Mouse (Mus musculus): Measurements from ENCODE around the gene Peli2.

Peli2 gene

DNA sequence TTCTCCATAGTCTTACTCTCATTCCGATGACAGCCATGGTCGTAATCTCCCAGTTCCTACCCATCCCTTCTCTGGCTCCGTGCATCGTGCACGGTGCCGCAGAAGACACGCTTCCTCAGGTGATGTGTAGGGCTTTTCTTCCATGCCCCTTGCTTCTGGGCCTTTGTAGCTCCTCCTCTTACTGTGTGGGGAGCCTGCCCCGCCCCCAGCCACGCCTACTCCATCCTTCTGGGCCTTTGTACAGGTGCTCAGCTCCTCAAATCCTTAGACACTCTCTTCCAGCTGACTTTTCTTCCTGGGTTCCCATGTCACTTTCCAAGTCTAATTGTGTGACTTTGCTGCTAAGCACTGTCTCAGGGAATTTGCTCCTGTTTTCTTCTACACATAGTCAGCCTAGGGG lies 28.7 kb downstream of the Peli2 start:
- intact Hi-C loops (cut with DNase I) = loop anchor here (5.0 kb wide), 1 partner anchor 397 kb away; no protein-coding TSS in a partner anchor

- intact Hi-C loops (cut with DNase I) = no loop called here
Measured at GRCm38 (mm10) chr14:48150903-48151302, 30.3 kb downstream of the Peli2 start.

GRCm38 (mm10) chr14:48151554-48151953 lies 30.9 kb downstream of the Peli2 start:
- intact Hi-C loops (cut with DNase I) = no loop called here

GRCm38 (mm10) chr14:48153064-48153463 lies 32.4 kb downstream of the Peli2 start:
- intact Hi-C loops (cut with DNase I) = no loop called here

GRCm38 (mm10) chr14:48153865-48154511 lies 33.4 kb downstream of the Peli2 start:
- intact Hi-C loops (cut with DNase I) = no loop called here

GRCm38 (mm10) chr14:48154641-48155040 lies 34.0 kb downstream of the Peli2 start:
- intact Hi-C loops (cut with DNase I) = no loop called here

- intact Hi-C loops (cut with DNase I) = no loop called here
Measured at GRCm38 (mm10) chr14:48155153-48155552, 34.5 kb downstream of the Peli2 start.

GRCm38 (mm10) chr14:48157085-48157484 lies 36.5 kb downstream of the Peli2 start:
- intact Hi-C loops (cut with DNase I) = no loop called here

GRCm38 (mm10) chr14:48157835-48158234 lies 37.2 kb downstream of the Peli2 start:
- intact Hi-C loops (cut with DNase I) = no loop called here

- intact Hi-C loops (cut with DNase I) = no loop called here
Measured at GRCm38 (mm10) chr14:48159401-48159800, 38.8 kb downstream of the Peli2 start.

- intact Hi-C loops (cut with DNase I) = no loop called here
Measured at GRCm38 (mm10) chr14:48162446-48162845, 41.8 kb downstream of the Peli2 start.

DNA sequence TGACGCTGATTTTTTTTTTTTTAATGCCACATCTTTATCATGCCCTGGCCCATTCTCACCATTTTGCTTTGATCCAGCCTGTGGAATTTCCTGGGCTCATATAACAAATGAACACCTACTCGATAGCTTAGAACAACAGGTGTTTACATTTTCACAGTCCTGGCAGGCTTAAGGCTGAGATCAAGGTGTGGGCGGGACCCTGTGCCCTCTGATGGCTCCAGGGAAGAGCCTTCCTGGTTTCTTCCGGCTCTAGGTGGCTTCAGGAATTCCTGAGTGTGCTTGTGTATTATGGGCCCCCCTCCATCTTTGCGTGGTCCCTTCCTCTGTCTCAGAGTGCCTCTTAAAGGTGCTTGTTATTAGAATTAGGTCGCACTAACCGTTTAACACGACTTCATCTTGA lies 44.3 kb downstream of the Peli2 start:
- intact Hi-C loops (cut with DNase I) = no loop called here

DNA sequence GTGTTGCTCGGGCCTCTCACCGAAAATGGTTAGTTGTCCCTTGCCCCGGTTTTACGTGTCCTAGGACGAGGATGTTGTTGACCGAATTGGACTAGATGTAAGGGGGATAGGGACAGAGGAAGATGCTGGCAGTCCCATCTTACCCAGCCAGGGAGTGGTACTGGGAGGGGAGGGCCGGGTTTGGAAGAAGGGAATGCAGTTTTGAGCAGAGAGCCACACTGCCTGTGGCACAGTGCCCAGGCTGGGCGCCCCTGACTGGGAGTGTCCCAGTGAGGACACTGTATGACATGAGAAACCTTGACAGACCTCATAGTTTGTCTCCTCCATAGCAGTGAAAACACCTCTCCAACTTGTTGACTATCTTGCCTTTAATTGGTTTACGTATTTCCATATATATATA lies 45.8 kb downstream of the Peli2 start:
- intact Hi-C loops (cut with DNase I) = no loop called here

- intact Hi-C loops (cut with DNase I) = no loop called here
Measured at GRCm38 (mm10) chr14:48167020-48167419, 46.4 kb downstream of the Peli2 start.

DNA sequence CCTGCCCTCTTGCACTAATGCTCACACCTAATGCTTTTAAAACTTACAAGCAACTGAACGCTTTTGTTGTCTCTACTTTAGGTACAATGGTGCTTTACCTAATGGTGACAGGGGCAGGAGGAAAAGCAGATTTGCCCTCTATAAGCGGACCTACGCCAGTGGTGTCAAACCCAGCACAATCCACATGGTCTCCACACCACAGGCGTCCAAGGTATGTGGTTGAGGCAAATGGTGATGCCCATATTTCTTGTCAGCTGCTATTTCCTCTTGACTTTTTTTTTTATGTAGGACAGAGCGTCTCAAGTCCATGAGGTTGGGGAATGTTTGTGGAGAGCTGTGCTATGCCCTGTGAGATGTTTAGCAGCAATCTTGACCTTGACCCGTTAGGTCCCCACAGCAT lies 47.5 kb downstream of the Peli2 start:
- intact Hi-C loops (cut with DNase I) = no loop called here

GRCm38 (mm10) chr14:48169970-48170369 lies 49.3 kb downstream of the Peli2 start:
- intact Hi-C loops (cut with DNase I) = loop anchor here (5.0 kb wide), 1 partner anchor 418 kb away; no protein-coding TSS in a partner anchor

DNA sequence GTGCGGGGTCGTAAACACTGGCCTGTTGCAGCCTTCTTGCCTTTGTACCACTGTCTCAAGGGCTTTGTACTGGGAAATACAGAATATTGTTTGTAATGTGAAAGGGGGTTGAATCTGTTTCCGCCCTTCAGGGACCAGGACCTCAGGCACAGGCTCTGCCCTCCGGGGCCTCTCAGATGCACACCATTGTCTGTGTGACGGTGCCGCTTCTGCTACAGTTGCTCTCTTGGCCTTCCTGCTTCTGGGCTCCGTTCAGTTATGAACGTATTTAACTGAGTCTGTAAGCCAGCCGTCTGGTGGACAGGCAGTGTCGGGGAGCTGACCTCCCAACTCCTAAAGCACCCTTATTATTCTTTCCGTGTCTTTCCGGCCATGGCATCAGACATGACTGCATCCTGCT lies 50.6 kb downstream of the Peli2 start:
- intact Hi-C loops (cut with DNase I) = loop anchor here (5.0 kb wide), 1 partner anchor 419 kb away; no protein-coding TSS in a partner anchor

DNA sequence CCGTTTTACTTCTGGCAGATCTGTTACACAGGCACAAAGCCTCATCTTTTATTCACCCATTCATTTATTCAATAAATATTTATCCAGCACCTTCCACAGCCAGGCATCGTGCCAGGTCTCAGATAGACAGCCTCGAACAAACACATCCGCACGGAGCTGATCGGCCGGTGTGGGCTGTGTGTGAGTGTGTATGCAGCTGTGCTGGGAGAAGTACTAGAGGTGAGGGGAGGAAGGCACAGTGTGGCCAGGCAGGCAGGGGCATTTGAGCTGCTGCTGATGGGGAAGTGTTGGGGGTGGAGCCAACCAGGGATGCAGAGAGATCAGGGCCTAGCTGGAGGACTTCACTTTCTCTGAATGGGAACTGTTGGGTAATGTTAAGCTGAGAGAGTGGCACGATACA lies 51.4 kb downstream of the Peli2 start:
- intact Hi-C loops (cut with DNase I) = loop anchor here (5.0 kb wide), 1 partner anchor 420 kb away; no protein-coding TSS in a partner anchor

GRCm38 (mm10) chr14:48172876-48173275 lies 52.3 kb downstream of the Peli2 start:
- intact Hi-C loops (cut with DNase I) = loop anchor here (5.0 kb wide), 1 partner anchor 421 kb away; no protein-coding TSS in a partner anchor

DNA sequence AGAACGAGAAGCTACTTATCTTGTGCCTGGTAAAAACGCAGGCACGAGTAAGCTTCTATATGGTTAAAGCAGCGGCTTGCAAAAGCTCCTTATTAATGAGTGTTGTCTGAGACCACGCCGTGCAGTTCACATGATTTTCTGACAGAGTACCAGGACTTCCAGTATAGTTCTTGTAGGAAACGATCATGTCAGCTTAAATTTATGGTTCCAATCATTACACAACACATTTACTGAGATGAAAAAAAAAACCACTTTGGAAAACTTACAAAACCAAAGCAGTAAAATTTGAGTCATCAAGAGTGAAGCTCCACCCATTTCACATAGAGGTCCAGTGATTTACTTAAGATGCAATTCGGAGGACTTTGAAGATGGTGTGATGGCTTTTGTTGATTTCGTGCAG lies 53.2 kb downstream of the Peli2 start:
- intact Hi-C loops (cut with DNase I) = loop anchor here (5.0 kb wide), 1 partner anchor 422 kb away; no protein-coding TSS in a partner anchor

DNA sequence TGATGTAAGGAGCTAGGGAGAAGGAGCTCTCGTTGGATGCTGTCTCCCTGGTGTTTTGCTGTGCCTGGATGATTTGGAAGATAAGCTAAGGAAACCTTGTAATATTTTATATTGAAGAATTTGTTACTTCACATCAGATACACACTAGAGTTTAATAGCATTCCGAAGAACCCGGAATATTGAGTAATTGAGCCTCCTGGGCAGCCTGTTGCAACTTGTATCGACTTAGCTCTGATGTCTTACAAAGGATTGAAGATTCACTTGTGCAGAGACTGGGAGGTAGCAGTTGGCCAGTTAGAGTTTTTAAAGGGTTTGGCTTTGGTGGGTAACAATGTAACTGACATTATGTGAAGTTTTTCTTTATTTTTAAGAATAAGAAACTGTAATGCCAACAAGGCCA lies 53.7 kb downstream of the Peli2 start:
- intact Hi-C loops (cut with DNase I) = loop anchor here (5.0 kb wide), 1 partner anchor 422 kb away; no protein-coding TSS in a partner anchor

DNA sequence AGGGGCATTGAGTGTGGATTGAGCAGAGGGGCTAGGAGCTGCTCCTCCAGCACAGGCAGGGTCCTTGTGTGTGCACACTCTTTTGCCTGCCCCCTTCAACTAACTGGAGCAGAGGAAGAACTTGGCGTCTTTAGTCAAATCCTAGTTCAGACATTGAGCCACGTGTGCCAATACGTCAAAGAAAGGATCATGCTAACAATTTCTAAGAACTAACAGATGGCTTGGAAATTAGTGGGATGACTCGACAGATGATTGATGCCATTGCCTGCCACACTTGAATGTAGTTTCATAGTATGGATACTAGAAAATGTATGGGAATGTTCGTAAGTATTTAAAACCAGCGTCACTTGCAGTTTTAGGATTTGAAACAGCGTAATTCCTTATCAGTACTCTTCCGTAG lies 54.5 kb downstream of the Peli2 start:
- intact Hi-C loops (cut with DNase I) = no loop called here

- intact Hi-C loops (cut with DNase I) = no loop called here
Measured at GRCm38 (mm10) chr14:48178304-48178995, 57.8 kb downstream of the Peli2 start.
